Mouse (Mus musculus) B cell, adult 67 days (primary cell): ENCODE data around the gene Gm4881. TPM values are rescaled to one million over a fixed set of nuclear protein-coding genes. Genes with fewer than 3 reads are reported as not detected.

ENCODE experiments used
- total RNA-seq, 2 experiments: library from RNA; stranded (reverse); gene quantifications; 4 replicates each; pipeline ENCODE4 v1.2.4; 2023

The Gm4881 gene
- total RNA-seq, result not detected

DNA sequence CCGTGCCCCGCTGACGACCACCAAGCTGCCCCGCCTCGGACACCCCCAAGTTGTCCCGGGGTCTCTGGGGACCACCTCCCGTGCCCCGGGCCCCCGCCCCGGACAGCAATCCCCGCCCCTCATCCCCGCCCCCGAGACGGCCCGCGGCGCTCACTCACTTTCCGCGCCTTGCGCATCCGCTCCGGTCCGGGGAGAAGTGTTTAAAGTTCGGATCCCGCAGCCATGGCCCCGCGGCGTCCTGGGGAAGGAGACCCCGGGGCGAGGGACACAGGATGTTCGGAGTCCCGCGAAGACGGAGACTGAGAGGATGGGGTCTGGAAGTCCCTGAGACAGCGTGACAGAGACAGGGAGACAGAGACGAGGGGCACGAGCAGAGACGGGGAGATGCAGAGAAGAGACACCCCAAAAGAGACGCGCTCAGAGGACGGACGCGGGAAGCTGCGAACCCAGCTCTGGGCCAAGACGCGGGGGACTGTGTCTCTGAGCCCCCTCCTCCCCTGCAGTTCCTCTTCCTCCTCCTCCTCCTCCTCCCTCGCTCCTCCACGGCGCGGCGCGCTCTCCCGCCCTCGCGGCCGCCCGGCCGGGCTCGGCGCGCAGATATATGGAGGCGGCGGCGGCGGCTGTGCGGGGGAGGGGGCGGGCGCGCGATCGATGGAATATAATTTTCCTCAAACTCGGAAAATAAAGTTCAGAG, at the start of gene Gm4881:
Gm4881 (minus strand) TSS at position 238 of the 694 bp plus-strand sequence.

DNA sequence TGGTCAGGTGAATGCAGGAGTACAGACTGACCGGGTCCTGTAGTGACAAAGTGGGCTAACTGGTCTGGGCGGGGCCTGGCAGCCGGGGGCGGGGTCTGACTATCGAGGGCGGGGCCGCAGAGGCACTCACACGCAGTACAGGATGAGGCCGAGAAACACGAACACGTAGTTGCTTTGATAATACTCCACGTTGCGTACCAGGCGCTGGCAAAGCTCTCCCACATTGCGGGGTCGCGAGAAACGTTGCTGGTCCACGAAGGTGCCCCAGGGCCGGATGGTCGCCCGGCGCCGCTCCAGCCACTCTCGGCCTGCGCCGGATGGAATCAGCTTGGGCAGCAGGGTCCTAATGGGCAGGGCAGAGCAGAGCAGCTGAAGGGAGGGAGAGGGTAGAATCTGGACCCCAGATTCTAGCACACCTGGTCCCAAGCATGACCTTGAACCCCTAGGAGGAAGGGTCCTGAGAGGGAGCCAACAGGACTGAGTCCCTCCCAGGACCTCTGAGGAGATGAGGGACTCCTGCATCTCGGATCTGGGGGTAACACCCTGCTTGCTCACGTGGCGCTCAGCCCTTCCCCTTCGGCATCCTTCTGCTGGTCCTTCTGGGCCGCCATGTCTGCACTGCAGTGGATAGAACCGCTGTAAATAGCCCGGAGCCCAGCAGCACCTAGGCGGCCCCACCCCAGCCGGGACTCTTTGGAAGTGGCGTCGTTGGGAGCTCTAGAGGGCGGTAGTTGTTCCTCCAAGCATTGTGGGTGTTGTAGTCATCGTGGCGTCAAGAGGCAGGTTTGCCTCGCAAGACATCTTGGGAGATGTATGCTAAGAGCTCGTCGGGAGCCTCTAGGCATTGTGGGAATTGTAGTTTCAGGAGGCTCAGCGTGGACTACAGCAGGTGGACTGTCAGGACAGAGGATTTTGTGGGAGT, 27.9 kb upstream of the Gm4881 start, which contains the start of gene Rabac1:
Rabac1 (minus strand) TSS at position 783 of the 922 bp plus-strand sequence.

DNA sequence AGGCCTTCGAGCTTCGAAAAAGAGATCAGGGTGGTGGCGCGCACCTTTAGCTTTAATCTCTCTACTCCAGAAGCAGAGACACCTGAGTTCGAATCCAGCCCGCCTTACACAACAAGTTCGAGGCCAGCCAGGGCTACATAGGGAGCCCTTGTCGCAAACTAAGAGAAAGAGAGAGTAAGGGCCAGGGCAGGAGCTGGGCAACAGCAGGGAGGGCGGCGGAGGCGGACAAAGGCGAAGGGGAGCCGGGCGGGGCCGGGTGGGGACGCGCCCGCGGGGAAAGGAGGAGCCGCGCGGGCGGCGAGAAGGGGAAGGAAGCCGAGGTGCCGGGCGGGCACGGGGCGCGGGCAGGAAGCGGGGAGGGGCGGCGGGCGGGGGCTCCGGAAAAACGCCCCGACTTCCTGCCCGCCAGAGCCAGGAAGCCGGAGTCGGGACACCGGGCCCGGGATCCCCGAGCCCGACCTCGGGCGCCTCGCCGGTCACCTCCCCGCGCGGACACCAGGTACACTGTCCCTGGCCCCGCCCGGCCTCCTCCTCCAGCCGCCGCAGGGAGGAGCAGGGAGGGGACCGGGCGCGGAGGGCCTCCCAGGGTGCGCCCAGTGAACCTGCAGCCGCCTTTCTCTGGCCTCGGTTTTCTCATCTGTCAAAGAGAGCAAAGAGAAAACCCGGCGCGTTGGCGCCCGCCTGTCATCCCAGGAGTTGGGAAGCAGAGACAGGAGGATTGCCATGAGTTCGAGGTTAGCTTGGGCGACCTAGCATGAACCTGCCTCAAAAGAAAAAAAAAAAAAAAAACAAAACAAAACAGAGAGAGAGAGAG, 41.5 kb downstream of the Gm4881 start, which contains the start of gene Arhgef1:
Arhgef1 (plus strand) TSS at position 283 of the 814 bp plus-strand sequence.

DNA sequence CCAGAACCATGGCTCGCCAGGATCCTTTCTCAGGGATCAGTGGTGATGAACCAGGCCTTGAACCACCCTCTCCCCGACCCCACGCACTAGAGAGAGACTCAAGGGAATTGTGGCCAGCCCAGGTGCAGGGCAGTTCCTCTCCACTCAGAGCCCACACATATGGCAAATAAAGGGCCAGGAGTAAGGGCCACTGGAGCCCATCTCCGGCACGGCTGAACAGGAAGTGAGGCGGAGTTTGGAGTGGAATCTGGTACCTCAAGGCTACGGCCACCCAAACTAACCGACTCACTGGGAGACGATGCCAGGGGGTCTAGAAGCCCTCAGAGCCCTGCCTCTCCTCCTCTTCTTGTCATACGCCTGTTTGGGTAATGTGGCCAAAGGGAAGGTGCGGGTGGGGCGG, 47.1 kb downstream of the Gm4881 start, which contains the start of gene Cd79a:
Cd79a (plus strand) TSS at position 158 of the 400 bp plus-strand sequence.

DNA sequence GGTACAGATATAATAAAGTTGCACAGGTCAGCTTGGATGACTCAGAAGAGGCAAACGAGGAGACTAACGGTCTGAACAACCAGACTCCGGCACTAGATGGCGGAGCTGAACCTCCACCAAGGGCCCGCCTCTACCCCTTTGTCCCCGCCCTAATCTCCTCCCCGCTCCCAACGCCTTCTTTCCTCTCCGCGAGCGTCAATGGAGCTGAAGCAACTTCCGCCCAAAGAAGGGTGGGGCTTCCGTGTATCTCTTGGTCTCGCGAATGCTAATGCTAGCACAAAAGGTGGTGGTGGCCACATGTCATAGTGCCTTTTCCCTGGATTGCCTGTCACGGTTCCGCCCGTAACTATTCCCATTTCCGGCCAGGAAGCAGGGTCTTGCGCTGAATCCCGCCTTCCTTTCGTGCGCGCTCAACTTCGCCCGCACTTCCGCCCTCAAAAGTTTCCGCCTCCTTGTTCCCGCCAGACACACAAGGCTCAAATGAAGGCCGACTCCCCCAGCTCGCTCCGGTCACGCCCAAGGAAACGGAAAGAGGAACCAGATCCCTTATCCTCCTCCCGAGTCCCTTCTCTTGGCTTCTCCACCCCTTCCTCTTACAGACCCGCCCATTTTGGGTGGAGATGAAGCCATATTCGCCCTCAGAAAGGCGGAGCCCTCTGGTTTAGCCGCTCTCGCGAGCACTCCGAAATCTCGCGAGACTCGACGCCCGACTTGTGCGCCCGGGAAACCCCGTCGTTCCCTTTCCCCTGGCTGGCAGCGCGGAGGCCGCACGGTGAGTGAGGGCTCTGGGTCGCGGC, 60.2 kb downstream of the Gm4881 start, which contains the start of gene Rps19:
Rps19 (plus strand) TSS at position 476 of the 797 bp plus-strand sequence.

Other genes with a start within 250 kb of the Gm4881 start
- not detected for gene BC049730, start 235.3 kb downstream of the Gm4881 start, total RNA-seq
- gene Gm4763, start 217.6 kb downstream of the Gm4881 start, total RNA-seq, result not detected
- under 1 TPM in 1 of 2 experiments, not detected in 1; 0.38 TPM for gene Cd177, start 184.2 kb downstream of the Gm4881 start, total RNA-seq
- not detected for gene Ceacam10, start 167.3 kb downstream of the Gm4881 start, total RNA-seq
- gene Gm9844, start 82.3 kb downstream of the Gm4881 start, total RNA-seq, result not detected
- not detected for gene Lypd4, start 74.6 kb downstream of the Gm4881 start, total RNA-seq
- not detected for gene Dmrtc2, start 74.4 kb downstream of the Gm4881 start, total RNA-seq
- gene Rps19, start 60.1 kb downstream of the Gm4881 start, total RNA-seq, result 1,000 to 10,000 TPM; 2,670 to 2,732 TPM
- gene Cd79a, start 47.1 kb downstream of the Gm4881 start, total RNA-seq, result 1,000 to 10,000 TPM; 1,811 to 1,852 TPM
- gene Arhgef1, start 41.6 kb downstream of the Gm4881 start, total RNA-seq, result 1,000 to 10,000 TPM; 1,277 to 1,485 TPM
- gene Rabac1, start 28.3 kb upstream of the Gm4881 start, total RNA-seq, result 100 to 1,000 TPM; 193 to 204 TPM
- under 1 TPM; 0.42 to 0.87 TPM for gene Atp1a3, start 61.5 kb upstream of the Gm4881 start, total RNA-seq
- 1 to 10 TPM; 2.7 to 3.4 TPM for gene Grik5, start 127.9 kb upstream of the Gm4881 start, total RNA-seq
- gene Zfp574, start 128.1 kb upstream of the Gm4881 start, total RNA-seq, result 10 to 100 TPM; 18.7 to 20.9 TPM
- 100 to 1,000 TPM; 211 to 226 TPM for gene Pou2f2, start 235.2 kb upstream of the Gm4881 start, total RNA-seq